Mouse (Mus musculus) kidney, embryonic 14.5 days (tissue): ENCODE measurements around the gene Ube2b. TPM values are rescaled to one million over a fixed set of nuclear protein-coding genes. Genes with fewer than 3 reads are reported as not detected.

Experiments
- ATAC-seq: fragments of 200-750 bp; cut with Nextera tagmentation; 2 replicates; pipeline ENCODE4 v1.8.0; 2017; ENCODE audit warnings: moderate number of reproducible peaks, mild to moderate bottlenecking, moderate TSS enrichment, moderate library complexity; ENCODE audit not compliant: low FRiP score, low TSS enrichment
- H3K27ac ChIP-seq: fragments of 300-500 bp; sonication (generic); 2 replicates; pipeline ENCODE4 v1.5.1; 2014; ENCODE audit warnings: low read depth, mild to moderate bottlenecking, low read length, moderate library complexity, mixed read lengths
- H3K27me3 ChIP-seq: fragments of 300-500 bp; sonication (generic); 2 replicates; pipeline ENCODE4 v1.6.1; 2014; ENCODE audit warnings: mild to moderate bottlenecking, low read length; ENCODE audit not compliant: control insufficient read depth, insufficient read depth
- H3K36me3 ChIP-seq: fragments of 300-500 bp; sonication (generic); 2 replicates; pipeline ENCODE4 v1.6.1; 2014; ENCODE audit warnings: low read length, mixed read lengths; ENCODE audit not compliant: control insufficient read depth, insufficient read depth
- H3K4me1 ChIP-seq: fragments of 300-500 bp; sonication (generic); 2 replicates; pipeline ENCODE4 v1.6.1; 2014; ENCODE audit warnings: low read length, mixed read lengths; ENCODE audit not compliant: control insufficient read depth, insufficient read depth
- H3K4me2 ChIP-seq: fragments of 300-500 bp; sonication (generic); replicated peaks from 2 replicates; pipeline ENCODE4 v1.6.1; 2014; ENCODE audit warnings: low read depth, mild to moderate bottlenecking, low read length
- H3K4me3 ChIP-seq: fragments of 300-500 bp; sonication (generic); 2 replicates; pipeline ENCODE4 v1.5.1; 2014; ENCODE audit warnings: mild to moderate bottlenecking, low read length
- H3K9ac ChIP-seq: fragments of 300-500 bp; sonication (generic); 2 replicates; pipeline ENCODE4 v1.6.1; 2014; ENCODE audit warnings: low read depth, mild to moderate bottlenecking, low read length, moderate library complexity
- H3K9me3 ChIP-seq: fragments of 300-500 bp; sonication (generic); 2 replicates; pipeline ENCODE4 v1.6.1; 2016; ENCODE audit warnings: low read length; ENCODE audit not compliant: control insufficient read depth
- WGBS: fragments of 180-500 bp; shearing (Covaris S2); extraction: QIAGEN DNeasy Blood & Tissue Kit; methylation state at CpG from one replicate; pipeline ENCODE4 v1.1.7; 2014; 5-methylcytosine and 5-hydroxymethylcytosine counted together
- polyA plus RNA-seq: library from polyadenylated mRNA; unstranded; fragments of >200 nt; fragmentation: Nextera tagmentation; extraction: Ambion mirVana; gene quantifications from 2 replicates; pipeline ENCODE4 v1.2.1, GENCODE M21; 2014

Gene Ube2b
- 149 and 215 TPM in 2 replicates for polyA plus RNA-seq

DNA sequence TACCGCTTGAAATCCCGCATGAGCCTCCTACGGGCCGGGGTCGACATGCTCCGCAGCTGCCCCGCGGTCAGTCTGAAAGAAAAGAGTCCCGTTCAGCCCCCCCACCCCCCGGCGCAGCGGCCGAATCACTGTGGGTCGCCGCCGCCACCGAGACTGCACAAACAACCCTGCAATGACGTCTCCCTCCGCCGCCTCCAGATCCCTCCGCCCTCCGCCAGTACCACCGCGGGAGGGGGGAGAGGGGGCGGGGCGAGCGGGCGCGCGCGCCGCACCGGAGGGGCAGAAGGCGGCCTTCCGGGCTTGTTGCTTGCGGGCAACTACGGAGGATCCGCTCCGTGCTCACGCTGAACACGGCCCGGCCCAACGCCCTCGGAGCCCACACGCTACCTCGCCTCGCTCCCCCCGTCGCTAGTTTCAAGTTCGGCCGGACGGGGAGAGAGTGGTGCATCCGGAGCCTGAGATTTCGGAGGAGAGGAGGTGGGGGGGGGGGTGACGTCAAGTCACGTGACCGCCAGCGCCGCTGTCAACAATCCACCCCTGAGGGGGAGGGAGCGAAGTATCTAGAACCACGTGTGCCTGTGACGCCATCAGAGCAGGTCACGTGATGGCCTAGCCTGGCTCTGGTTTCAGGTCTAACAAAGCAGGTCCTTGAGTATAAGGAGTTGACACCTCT is at the start of gene Ube2b:
Ube2b (minus strand) TSS at position 473 of the 673 bp plus-strand sequence.
- Histone ChIP-seq H3K36me3 (peaks cover 24% of the 10 kb centered on the region), H3K9ac (peak within 1 kb of the TSS; percentile 96), H3K4me1 (peaks cover 22% of the 10 kb centered on the region), H3K27me3 (no peaks in the 10 kb centered on the region), H3K27ac (peak within 1 kb of the TSS; percentile 95), H3K9me3 (no peaks in the 10 kb centered on the region), H3K4me2 (peak within 1 kb of the TSS; percentile 83), H3K4me3 (peak within 1 kb of the TSS; percentile 88)
- WGBS = under 1% methylated on average over 57 of the region's 63 CpGs
- peak; percentile 67 for ATAC-seq

GRCm38 (mm10) chr11:52046446-52047165 is 46.0 kb upstream of the Ube2b start:
- H3K4me1 ChIP-seq = no peaks in the 10 kb centered on the region

DNA sequence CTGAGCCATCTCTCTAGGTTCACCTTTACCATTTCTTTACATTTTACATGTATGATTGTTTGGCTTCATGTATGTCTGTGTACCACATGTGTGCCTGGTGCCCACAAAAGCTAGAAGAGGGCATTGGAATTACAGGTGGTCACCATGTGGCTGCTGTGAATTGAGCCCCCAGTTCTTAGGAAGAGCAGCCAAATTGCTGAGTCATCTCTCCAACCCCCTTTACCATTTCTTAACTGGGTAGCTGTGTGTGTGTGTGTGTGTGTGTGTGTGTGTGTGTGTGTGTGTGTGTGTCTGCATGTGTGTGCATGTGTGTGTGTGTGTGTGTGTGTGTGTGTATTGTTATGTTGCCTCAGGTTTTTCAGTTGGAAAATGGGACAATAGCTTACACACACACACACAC is 43.6 kb upstream of the Ube2b start:
- Histone ChIP-seq H3K4me3 (no peak overlapping the region), H3K27ac (no peak overlapping the region), H3K9me3 (no peaks in the 10 kb centered on the region), H3K4me2 (no peak overlapping the region), H3K9ac (no peak overlapping the region), H3K27me3 (no peaks in the 10 kb centered on the region), H3K36me3 (no peaks in the 10 kb centered on the region), H3K4me1 (no peaks in the 10 kb centered on the region)
- no peak for ATAC-seq

More at GRCm38 (mm10) chr11:52046446-52047165, 46.0 kb upstream of the Ube2b start:
- no peak overlapping the region for H3K4me3 ChIP-seq
- 35% methylated on average over 4 of the region's 4 CpGs for WGBS
- no peaks in the 10 kb centered on the region for H3K27me3 ChIP-seq
- H3K36me3 ChIP-seq = no peaks in the 10 kb centered on the region
- H3K4me2 ChIP-seq = no peak overlapping the region
- H3K27ac ChIP-seq = no peak overlapping the region
- H3K9ac ChIP-seq = no peak overlapping the region
- H3K9me3 ChIP-seq = no peaks in the 10 kb centered on the region
- no peak for ATAC-seq

GRCm38 (mm10) chr11:52043224-52043623 is 42.7 kb upstream of the Ube2b start:
- H3K27me3 ChIP-seq = no peaks in the 10 kb centered on the region
- H3K4me1 ChIP-seq = no peaks in the 10 kb centered on the region
- H3K9me3 ChIP-seq = no peaks in the 10 kb centered on the region
- 89% methylated on average over 3 of the region's 3 CpGs for WGBS
- no peak overlapping the region for H3K4me2 ChIP-seq
- no peak for ATAC-seq
- H3K9ac ChIP-seq = no peak overlapping the region
- no peak overlapping the region for H3K4me3 ChIP-seq
- H3K27ac ChIP-seq = no peak overlapping the region
- H3K36me3 ChIP-seq = no peaks in the 10 kb centered on the region

- no peaks in the 10 kb centered on the region for H3K27me3 ChIP-seq
- H3K4me3 ChIP-seq = no peak overlapping the region
- no peaks in the 10 kb centered on the region for H3K4me1 ChIP-seq
- no peak overlapping the region for H3K4me2 ChIP-seq
- H3K9me3 ChIP-seq = no peaks in the 10 kb centered on the region
- H3K27ac ChIP-seq = no peak overlapping the region
- H3K36me3 ChIP-seq = no peaks in the 10 kb centered on the region
- 80% methylated on average over 3 of the region's 3 CpGs for WGBS
- H3K9ac ChIP-seq = no peak overlapping the region
- ATAC-seq = no peak
These were observed 37.1 kb upstream of the Ube2b start for GRCm38 (mm10) chr11:52037659-52038058.

- WGBS = 72% methylated on average over 3 of the region's 3 CpGs
- no peak overlapping the region for H3K4me3 ChIP-seq
- ATAC-seq = no peak
- no peaks in the 10 kb centered on the region for H3K4me1 ChIP-seq
- H3K27ac ChIP-seq = no peak overlapping the region
- no peak overlapping the region for H3K4me2 ChIP-seq
- no peaks in the 10 kb centered on the region for H3K9me3 ChIP-seq
- H3K9ac ChIP-seq = no peak overlapping the region
- H3K27me3 ChIP-seq = no peaks in the 10 kb centered on the region
- H3K36me3 ChIP-seq = no peaks in the 10 kb centered on the region
These were observed 35.3 kb upstream of the Ube2b start for GRCm38 (mm10) chr11:52035905-52036304.

DNA sequence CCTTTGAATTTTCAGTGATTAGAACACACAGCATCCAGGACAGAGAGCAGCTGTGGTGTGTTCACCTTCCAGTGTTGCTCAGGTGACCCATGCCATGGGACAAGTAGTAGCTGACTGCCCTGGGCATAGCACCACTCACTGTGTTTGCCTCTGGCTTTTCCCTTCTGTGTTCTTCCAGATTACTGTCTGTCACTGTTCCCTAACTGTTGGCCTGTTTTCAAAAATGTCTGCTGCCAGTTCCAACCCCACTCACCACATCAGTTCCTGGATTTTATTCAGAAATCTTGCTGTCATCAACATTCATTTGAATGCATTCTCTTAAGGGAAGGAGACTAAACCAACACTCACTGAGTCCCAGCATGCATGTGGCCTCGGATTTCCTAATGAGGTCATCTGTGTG is 33.4 kb upstream of the Ube2b start:
- no peak overlapping the region for H3K4me2 ChIP-seq
- no peak for ATAC-seq
- no peak overlapping the region for H3K9ac ChIP-seq
- H3K4me1 ChIP-seq = no peaks in the 10 kb centered on the region
- H3K36me3 ChIP-seq = no peaks in the 10 kb centered on the region
- H3K4me3 ChIP-seq = no peak overlapping the region
- H3K27me3 ChIP-seq = no peaks in the 10 kb centered on the region
- 83% methylated on average over 1 of the region's 1 CpGs for WGBS
- no peak overlapping the region for H3K27ac ChIP-seq
- no peaks in the 10 kb centered on the region for H3K9me3 ChIP-seq

- Histone ChIP-seq H3K4me1 (no peaks in the 10 kb centered on the region), H3K9ac (no peak overlapping the region), H3K4me2 (no peak overlapping the region), H3K4me3 (no peak overlapping the region), H3K27me3 (no peaks in the 10 kb centered on the region), H3K9me3 (no peaks in the 10 kb centered on the region), H3K36me3 (no peaks in the 10 kb centered on the region), H3K27ac (no peak overlapping the region)
- WGBS = 60% methylated on average over 8 of the region's 8 CpGs
- ATAC-seq = no peak
These were observed 31.8 kb upstream of the Ube2b start for GRCm38 (mm10) chr11:52032356-52032755.

DNA sequence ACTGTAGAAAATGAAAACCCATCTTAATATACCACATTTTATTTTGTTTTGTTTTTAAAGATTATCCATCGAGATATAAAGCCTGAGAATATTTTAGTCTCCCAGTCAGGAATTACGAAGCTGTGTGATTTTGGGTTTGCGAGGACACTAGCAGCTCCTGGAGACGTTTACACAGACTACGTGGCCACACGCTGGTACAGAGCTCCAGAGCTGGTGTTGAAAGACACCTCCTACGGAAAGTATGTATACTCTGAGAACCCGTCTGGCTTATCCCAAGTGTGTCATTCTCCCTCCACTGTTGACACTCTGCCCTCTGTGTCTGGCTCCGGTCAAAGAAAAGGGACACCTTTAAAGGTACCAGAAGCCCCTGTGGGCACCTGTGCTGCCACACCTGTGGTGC is 17.7 kb upstream of the Ube2b start:
- no peak overlapping the region for H3K4me3 ChIP-seq
- no peak overlapping the region for H3K4me2 ChIP-seq
- no peak for ATAC-seq
- WGBS = 84% methylated on average over 9 of the region's 9 CpGs
- no peaks in the 10 kb centered on the region for H3K9me3 ChIP-seq
- no peaks in the 10 kb centered on the region for H3K27me3 ChIP-seq
- H3K36me3 ChIP-seq = no peaks in the 10 kb centered on the region
- no peak overlapping the region for H3K27ac ChIP-seq
- no peaks in the 10 kb centered on the region for H3K4me1 ChIP-seq
- H3K9ac ChIP-seq = no peak overlapping the region
